Mouse (Mus musculus) heart, adult 2 months (tissue): ENCODE data around the gene Rpl3.

Source experiments
- CTCF ChIP-seq: fragments of 200-600 bp; IDR thresholded peaks from 2 replicates; pipeline ENCODE4 v1.8.1; 2022; ENCODE audit warnings: antibody characterized with exemption, mild to moderate bottlenecking, moderate library complexity
- EP300 ChIP-seq: fragments of 200-500 bp; IDR thresholded peaks from 2 replicates; pipeline ENCODE4 v1.6.1; 2011; ENCODE audit warnings: low read depth, low read length, control low read depth; ENCODE audit not compliant: insufficient read depth
- POLR2A ChIP-seq: fragments of 200-500 bp; IDR thresholded peaks from 2 replicates; pipeline ENCODE4 v1.6.1; 2011; ENCODE audit warnings: mild to moderate bottlenecking, low read depth, low read length, control low read depth; ENCODE audit not compliant: insufficient read depth

DNA sequence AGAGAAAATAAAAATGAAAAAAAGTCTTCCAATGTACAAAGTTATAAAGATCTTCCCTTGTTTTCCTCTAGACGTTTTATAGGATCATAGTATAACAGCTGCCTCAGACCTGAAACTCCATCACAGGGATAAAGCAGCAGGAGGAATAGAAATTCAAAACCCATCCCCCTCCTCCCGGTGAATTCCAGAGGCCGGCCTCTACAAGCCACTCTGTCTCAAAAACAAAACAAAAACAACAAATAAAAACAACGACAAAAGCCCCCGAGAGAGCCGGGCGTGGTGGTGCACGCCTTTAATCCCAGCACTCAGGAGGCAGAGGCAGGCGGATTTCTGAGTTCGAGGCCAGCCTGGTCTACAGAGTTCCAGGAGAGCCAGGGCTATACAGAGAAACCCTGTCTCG, 1.5 kb downstream of the Rpl3 start:
- no peak for TF ChIP-seq CTCF
- no peak for TF ChIP-seq EP300
- TF ChIP-seq POLR2A, result no peak
